Mouse (Mus musculus) kidney, embryonic 15.5 days (tissue): Measurements from ENCODE around the gene Adh4. TPM values are rescaled to one million over a fixed set of nuclear protein-coding genes. Genes with fewer than 3 reads are reported as not detected.
"Not testable (repeated sequence)": the region's sequence is repeated elsewhere in the genome, so short reads cannot be mapped to it uniquely, and the experiment has no call there.

Experiments
- ATAC-seq: fragments of 200-750 bp; cut with Nextera tagmentation; replicated peaks from 2 replicates; pipeline ENCODE4 v1.8.0; 2017; ENCODE audit warnings: moderate TSS enrichment; ENCODE audit not compliant: low FRiP score
- H3K27ac ChIP-seq: fragments of 300-500 bp; sonication (generic); 2 replicates; pipeline ENCODE4 v1.5.1; 2015; ENCODE audit warnings: mild to moderate bottlenecking, inconsistent platforms
- H3K27me3 ChIP-seq: fragments of 300-500 bp; sonication (generic); 2 replicates; pipeline ENCODE4 v1.6.1; 2015; ENCODE audit warnings: inconsistent platforms
- H3K36me3 ChIP-seq: fragments of 300-500 bp; sonication (generic); 2 replicates; pipeline ENCODE4 v1.6.1; 2015; ENCODE audit warnings: inconsistent platforms
- H3K4me1 ChIP-seq: fragments of 300-500 bp; sonication (generic); 2 replicates; pipeline ENCODE4 v1.6.1; 2015; ENCODE audit warnings: inconsistent platforms
- H3K4me2 ChIP-seq: fragments of 300-500 bp; sonication (generic); 2 replicates; pipeline ENCODE4 v1.6.1; 2015; ENCODE audit warnings: moderate library complexity, mild to moderate bottlenecking, inconsistent platforms
- H3K4me3 ChIP-seq: fragments of 300-500 bp; sonication (generic); replicated peaks from 2 replicates; pipeline ENCODE4 v1.5.1; 2015; ENCODE audit warnings: mild to moderate bottlenecking, inconsistent platforms
- H3K9ac ChIP-seq: fragments of 300-500 bp; sonication (generic); 2 replicates; pipeline ENCODE4 v1.6.1; 2015; ENCODE audit warnings: mild to moderate bottlenecking, inconsistent platforms
- H3K9me3 ChIP-seq: fragments of 300-500 bp; sonication (generic); replicated peaks from 2 replicates; pipeline ENCODE4 v1.6.1; 2016; ENCODE audit warnings: inconsistent platforms
- whole genome bisulfite sequencing: fragments of 180-500 bp; shearing (Covaris S2); methylation state at CpG from one replicate; pipeline ENCODE4 v1.1.7; 2015; ENCODE audit warnings: mixed read lengths; 5-methylcytosine and 5-hydroxymethylcytosine counted together
- polyA plus RNA-seq: library from polyadenylated mRNA; unstranded; fragments of >200 nt; fragmentation: Nextera tagmentation; extraction: Ambion mirVana; gene quantifications from 2 replicates; pipeline ENCODE4 v1.2.1, GENCODE M21; 2015

The Adh4 gene
- polyA plus RNA-seq, 1 experiment from 2014 or later = not detected

DNA sequence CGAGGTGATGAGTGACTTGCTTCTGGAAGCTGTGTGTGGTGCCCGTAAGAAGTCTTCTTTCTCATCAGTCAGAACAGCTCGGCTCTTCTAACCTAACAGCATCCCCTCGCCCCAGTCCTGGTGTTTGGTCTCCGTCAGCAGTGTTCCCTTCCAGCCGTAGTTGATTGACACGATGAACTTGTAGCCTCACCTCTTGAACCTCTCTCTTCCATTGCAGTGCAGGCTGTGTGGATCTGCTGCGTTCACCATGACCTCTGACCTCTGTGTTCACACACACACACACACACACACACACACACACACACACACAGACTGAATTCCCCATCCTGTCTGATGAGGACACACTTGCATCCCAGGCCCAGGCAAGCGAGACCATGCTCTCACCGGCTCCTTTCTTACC, 36.9 kb downstream of the Adh4 start:
- H3K36me3 ChIP-seq = peaks cover 95% of the 10 kb centered on the region
- no peak overlapping the region for H3K4me2 ChIP-seq
- H3K27ac ChIP-seq = no peak overlapping the region
- 85% methylated on average over 10 of the region's 10 CpGs for WGBS
- H3K9me3 ChIP-seq = no peaks in the 10 kb centered on the region
- H3K9ac ChIP-seq = no peak overlapping the region
- H3K27me3 ChIP-seq = no peaks in the 10 kb centered on the region
- ATAC-seq = no peak
- no peaks in the 10 kb centered on the region for H3K4me1 ChIP-seq
- H3K4me3 ChIP-seq = no peak overlapping the region

- peaks cover 96% of the 10 kb centered on the region for H3K36me3 ChIP-seq
- H3K9me3 ChIP-seq = no peaks in the 10 kb centered on the region
- H3K4me1 ChIP-seq = no peaks in the 10 kb centered on the region
- no peak for ATAC-seq
- no peak overlapping the region for H3K27ac ChIP-seq
- H3K27me3 ChIP-seq = no peaks in the 10 kb centered on the region
- no peak overlapping the region for H3K4me3 ChIP-seq
- no peak overlapping the region for H3K4me2 ChIP-seq
- 95% methylated on average over 1 of the region's 1 CpGs for WGBS
- no peak overlapping the region for H3K9ac ChIP-seq
These were observed 39.0 kb downstream of the Adh4 start for GRCm38 (mm10) chr3:138454234-138454633.

GRCm38 (mm10) chr3:138454711-138455435, 39.6 kb downstream of the Adh4 start:
- H3K4me3 ChIP-seq = no peak overlapping the region
- H3K9ac ChIP-seq = no peak overlapping the region
- no peak overlapping the region for H3K27ac ChIP-seq
- H3K9me3 ChIP-seq = no peaks in the 10 kb centered on the region
- H3K36me3 ChIP-seq = peaks cover 96% of the 10 kb centered on the region
- no peak overlapping the region for H3K4me2 ChIP-seq
- no peak for ATAC-seq
- H3K27me3 ChIP-seq = no peaks in the 10 kb centered on the region
- 89% methylated on average over 13 of the region's 13 CpGs for WGBS
- no peaks in the 10 kb centered on the region for H3K4me1 ChIP-seq

GRCm38 (mm10) chr3:138458441-138458840, 43.2 kb downstream of the Adh4 start:
- peaks cover 4% of the 10 kb centered on the region; the same call in 1 of the 2 replicates for H3K4me1 ChIP-seq
- H3K9ac ChIP-seq = no peak overlapping the region
- H3K4me3 ChIP-seq = no peak overlapping the region
- H3K27ac ChIP-seq = no peak overlapping the region
- WGBS = 96% methylated on average over 3 of the region's 3 CpGs
- H3K27me3 ChIP-seq = no peaks in the 10 kb centered on the region
- H3K4me2 ChIP-seq = no peak overlapping the region
- no peak for ATAC-seq
- peaks cover 91% of the 10 kb centered on the region for H3K36me3 ChIP-seq
- H3K9me3 ChIP-seq = no peaks in the 10 kb centered on the region

GRCm38 (mm10) chr3:138460260-138460659, 45.0 kb downstream of the Adh4 start:
- H3K4me3 ChIP-seq = no peak overlapping the region
- H3K9me3 ChIP-seq = no peaks in the 10 kb centered on the region
- no peak; the same call in 1 of the 2 replicates for ATAC-seq
- H3K4me1 ChIP-seq = peaks cover 6% of the 10 kb centered on the region
- H3K9ac ChIP-seq = no peak overlapping the region
- 78% methylated on average over 13 of the region's 13 CpGs for whole genome bisulfite sequencing
- peaks cover 91% of the 10 kb centered on the region for H3K36me3 ChIP-seq
- no peak overlapping the region for H3K4me2 ChIP-seq
- no peaks in the 10 kb centered on the region for H3K27me3 ChIP-seq
- no peak overlapping the region for H3K27ac ChIP-seq

DNA sequence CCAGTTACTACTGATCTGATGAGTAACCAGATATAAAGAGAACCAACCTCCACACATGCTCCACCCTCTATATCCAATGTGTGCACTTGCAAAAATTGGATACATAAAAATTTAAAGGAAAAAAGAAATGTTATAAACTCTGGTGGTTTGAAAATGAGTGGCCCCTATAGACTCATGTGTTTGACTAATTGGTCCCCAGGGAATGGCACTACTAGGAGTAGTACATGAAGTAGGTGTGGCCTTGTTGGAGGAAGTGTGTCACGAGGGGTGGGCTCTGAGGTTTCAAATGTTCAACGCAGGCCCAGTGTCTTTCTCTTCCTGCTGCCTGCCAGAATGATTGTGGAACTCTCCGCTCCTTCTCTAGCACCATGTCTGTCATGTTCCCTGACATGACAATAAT, 46.6 kb downstream of the Adh4 start:
- Histone ChIP-seq H3K27ac (no peak overlapping the region), H3K4me3 (no peak overlapping the region), H3K9ac (no peak overlapping the region), H3K36me3 (peaks cover 91% of the 10 kb centered on the region), H3K9me3 (no peaks in the 10 kb centered on the region), H3K4me2 (no peak overlapping the region), H3K27me3 (no peaks in the 10 kb centered on the region), H3K4me1 (peaks cover 6% of the 10 kb centered on the region)
- 88% methylated on average over 3 of the region's 3 CpGs for WGBS
- no peak for ATAC-seq

- no peaks in the 10 kb centered on the region for H3K9me3 ChIP-seq
- no peak overlapping the region for H3K4me3 ChIP-seq
- no peak overlapping the region for H3K9ac ChIP-seq
- 47% methylated on average over 2 of the region's 2 CpGs for WGBS
- ATAC-seq = peak; percentile 76
- H3K4me2 ChIP-seq = no peak overlapping the region
- H3K27ac ChIP-seq = no peak overlapping the region
- H3K27me3 ChIP-seq = no peaks in the 10 kb centered on the region
- peaks cover 6% of the 10 kb centered on the region for H3K4me1 ChIP-seq
- H3K36me3 ChIP-seq = peaks cover 89% of the 10 kb centered on the region
These were observed 47.9 kb downstream of the Adh4 start for GRCm38 (mm10) chr3:138463137-138463536.

DNA sequence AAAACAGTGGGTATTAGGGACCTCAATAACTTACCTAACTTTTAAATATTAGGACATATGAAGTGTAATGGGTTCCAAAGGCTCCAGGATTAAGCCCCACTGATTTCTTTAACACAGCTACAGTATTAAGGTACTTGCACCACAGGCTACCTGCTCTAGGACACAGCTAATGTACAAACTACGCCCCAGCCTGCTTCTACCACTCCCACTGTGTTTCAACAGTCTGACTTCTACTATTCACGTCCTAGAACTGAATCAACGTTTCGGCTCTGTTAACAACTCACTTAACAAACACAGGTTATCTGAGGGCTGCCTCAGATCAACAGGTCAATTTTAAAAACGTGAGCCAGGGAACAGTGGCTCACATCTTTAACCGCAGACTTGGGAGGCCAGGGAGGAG, 48.5 kb downstream of the Adh4 start:
- no peaks in the 10 kb centered on the region for H3K9me3 ChIP-seq
- no peak overlapping the region for H3K9ac ChIP-seq
- H3K27ac ChIP-seq = no peak overlapping the region
- peaks cover 6% of the 10 kb centered on the region for H3K4me1 ChIP-seq
- H3K36me3 ChIP-seq = peaks cover 90% of the 10 kb centered on the region
- no peak for ATAC-seq
- H3K4me3 ChIP-seq = no peak overlapping the region
- H3K27me3 ChIP-seq = no peaks in the 10 kb centered on the region
- no peak overlapping the region for H3K4me2 ChIP-seq
- 85% methylated on average over 6 of the region's 6 CpGs for WGBS

GRCm38 (mm10) chr3:138464573-138465147, 49.4 kb downstream of the Adh4 start:
- 68% methylated on average over 16 of the region's 16 CpGs for WGBS
- Histone ChIP-seq H3K9me3 (no peaks in the 10 kb centered on the region), H3K27ac (0 out of 2 replicates have a peak overlapping the region, but pooled peaks have one; percentile 18), H3K4me1 (peaks cover 6% of the 10 kb centered on the region), H3K9ac (no peak overlapping the region), H3K36me3 (peaks cover 90% of the 10 kb centered on the region), H3K4me3 (no peak overlapping the region), H3K27me3 (no peaks in the 10 kb centered on the region), H3K4me2 (no peak overlapping the region)
- no peak for ATAC-seq

DNA sequence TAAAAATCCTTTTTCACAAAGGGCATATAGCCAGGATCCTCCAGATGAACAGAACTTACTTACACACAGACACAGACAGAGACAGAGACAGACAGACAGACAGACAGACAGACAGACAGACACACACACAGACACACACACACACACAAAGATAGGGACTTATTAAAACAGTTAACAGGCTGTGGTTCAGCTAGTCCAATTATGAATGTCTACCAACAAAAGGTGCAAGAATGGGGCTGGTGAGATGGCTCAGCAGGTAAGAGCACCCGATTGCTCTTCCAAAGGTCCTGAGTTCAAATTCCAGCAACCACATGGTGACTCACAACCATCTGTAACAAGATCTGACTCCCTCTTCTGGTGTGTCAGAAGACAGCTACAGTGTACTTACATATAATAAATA, 51.4 kb downstream of the Adh4 start:
- H3K27ac ChIP-seq, H3K4me3 ChIP-seq: not testable (repeated sequence)

GRCm38 (mm10) chr3:138471066-138471465, 55.8 kb downstream of the Adh4 start:
- H3K4me2 ChIP-seq = no peak overlapping the region
- H3K27ac ChIP-seq = no peak overlapping the region
- no peaks in the 10 kb centered on the region for H3K4me1 ChIP-seq
- H3K9me3 ChIP-seq = no peaks in the 10 kb centered on the region
- no peak overlapping the region for H3K4me3 ChIP-seq
- H3K9ac ChIP-seq = no peak overlapping the region
- H3K27me3 ChIP-seq = no peaks in the 10 kb centered on the region
- WGBS = 48% methylated on average over 3 of the region's 3 CpGs
- ATAC-seq = peak; percentile 76
- H3K36me3 ChIP-seq = peaks cover 79% of the 10 kb centered on the region

More for the DNA sequence above, 51.4 kb downstream of the Adh4 start:
- ATAC-seq, H3K9ac ChIP-seq, H3K4me2 ChIP-seq, H3K27me3 ChIP-seq, H3K4me1 ChIP-seq, H3K9me3 ChIP-seq: not testable (repeated sequence)
- H3K36me3 ChIP-seq = peaks cover 86% of the 10 kb centered on the region
- 92% methylated on average over 1 of the region's 1 CpGs for WGBS

DNA sequence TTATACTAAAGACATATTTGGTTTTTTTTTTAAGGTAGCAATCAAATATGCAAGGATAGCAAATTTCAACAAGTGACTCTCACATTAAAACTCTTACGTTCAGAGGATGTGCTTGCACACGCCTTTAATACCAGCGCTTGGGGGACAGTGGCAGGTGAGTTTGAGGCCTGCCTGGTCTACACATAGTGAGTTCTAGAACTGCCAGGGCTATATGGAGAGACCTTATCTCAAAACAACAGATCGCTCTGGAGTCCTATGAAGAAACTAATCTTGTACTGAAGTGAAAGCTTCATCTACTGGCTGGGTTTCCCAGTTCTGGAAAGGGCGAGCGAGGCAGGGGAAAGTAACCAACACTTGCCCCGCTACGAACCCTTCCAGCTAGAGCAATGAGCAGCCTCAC, 64.2 kb downstream of the Adh4 start:
- Histone ChIP-seq H3K4me3 (no peak overlapping the region), H3K27me3 (no peaks in the 10 kb centered on the region), H3K9me3 (no peaks in the 10 kb centered on the region), H3K4me2 (no peak overlapping the region), H3K9ac (no peak overlapping the region), H3K36me3 (peaks cover 72% of the 10 kb centered on the region), H3K27ac (no peak overlapping the region), H3K4me1 (0 out of 2 replicates have a peak, but pooled peaks cover 3% of the 10 kb centered on the region)
- 95% methylated on average over 8 of the region's 8 CpGs for WGBS
- ATAC-seq = no peak
